Mouse (Mus musculus): ENCODE results near the gene Acss2.
"Not testable (repeated sequence)": the region's sequence is repeated elsewhere in the genome, so short reads cannot be mapped to it uniquely, and the experiment has no call there.

Acss2 gene

DNA sequence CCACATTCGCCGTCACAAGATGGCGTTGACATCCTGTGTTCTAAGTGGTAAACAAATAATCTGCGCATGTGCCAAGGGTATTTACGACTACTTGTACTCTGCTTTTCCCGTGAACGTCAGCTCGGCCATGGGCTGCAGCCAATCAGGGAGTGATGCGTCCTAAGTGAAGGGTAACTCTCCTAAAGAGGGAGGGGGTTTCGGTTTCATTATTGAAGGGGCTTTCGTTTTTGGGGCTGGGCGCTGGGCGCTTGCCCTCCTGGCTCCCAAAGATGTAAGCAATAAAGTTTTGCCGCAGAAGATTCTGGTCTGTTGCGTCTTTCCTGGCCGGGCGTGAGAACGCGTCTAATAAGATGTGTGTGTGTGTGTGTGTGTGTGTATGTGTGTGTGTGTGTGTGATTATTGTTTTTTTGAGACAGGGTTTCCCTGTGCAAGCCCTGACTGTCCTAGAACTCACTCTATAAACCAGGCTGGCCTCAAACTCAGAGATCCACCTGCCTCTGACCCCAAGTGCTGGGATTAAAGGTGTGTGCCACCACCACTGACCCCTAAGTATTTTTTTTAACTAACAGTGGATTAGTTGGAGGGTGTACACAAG lies 20.8 kb downstream of the Acss2 start:
- not testable (repeated sequence) for DNase-seq (ENCODE audit: low spot score)

DNA sequence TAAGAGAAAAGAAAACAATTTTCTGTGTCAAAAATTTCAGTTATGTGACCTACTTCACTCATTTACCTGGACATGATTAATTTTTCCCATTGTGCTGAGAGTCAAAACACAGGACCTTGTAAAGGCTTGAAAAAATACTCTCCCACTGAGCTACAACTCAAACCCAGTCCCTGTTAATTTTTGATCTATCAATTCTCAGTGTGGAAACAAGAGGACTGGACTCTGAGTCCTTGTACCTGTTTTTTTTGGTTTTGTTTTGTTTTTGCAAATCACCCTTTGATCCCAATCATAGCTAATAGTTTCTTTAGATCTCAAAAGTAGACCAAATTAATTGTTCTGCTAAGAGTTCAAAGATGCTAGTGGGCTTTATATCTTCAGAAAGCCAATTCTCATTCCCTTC lies 21.9 kb downstream of the Acss2 start:
- DNase-seq (ENCODE audit: low spot score) = no peak

DNA sequence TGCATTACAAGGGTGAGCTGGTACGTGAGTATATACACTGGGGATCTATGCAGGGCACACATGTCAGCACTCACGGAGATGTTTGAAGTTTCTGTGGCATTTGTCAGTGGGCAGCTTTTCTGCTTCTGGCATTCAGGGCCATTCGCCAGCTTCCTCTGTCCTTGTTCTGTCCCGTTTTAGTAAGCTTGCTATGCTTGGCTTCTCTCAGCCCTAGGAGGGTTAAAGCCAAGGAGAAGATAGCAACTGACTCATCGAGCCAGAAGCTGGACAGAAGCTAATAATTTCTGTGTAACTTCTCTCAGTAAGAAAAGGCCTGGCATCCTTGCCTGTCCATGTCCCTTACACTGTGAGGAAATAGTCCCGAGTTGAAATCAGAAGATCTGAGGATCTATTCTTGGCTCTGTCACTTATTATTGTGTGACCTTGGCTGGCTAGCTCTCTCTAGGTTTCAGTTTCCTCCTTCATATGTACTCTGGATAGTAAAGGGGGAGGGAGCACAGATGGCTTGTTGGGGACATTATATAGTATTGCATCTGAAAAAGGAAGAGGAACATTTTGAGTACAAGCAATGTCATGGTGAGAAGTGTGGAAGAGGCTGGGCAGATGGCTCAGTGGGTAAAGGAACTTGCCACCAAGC lies 23.2 kb downstream of the Acss2 start:
- no peak for DNase-seq (ENCODE audit: low spot score)

DNA sequence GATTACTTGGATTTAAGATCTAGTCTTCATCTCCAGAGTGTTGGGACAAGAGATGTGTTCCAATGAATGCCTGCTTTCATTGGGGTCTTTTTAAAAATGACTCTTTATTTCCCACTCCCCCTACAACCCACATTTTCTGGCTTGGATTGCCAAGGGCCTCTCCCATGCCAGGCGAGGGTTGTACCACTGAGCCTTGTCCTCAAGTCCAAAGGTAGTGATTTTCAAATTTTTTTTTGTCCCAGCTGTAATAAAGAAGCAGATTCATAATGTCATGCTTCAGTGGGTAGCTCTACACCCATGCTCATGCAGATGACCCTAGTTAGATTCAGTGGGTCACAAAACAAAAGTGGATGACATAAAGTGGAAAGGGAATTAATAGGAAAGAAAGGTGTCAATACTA lies 29.2 kb downstream of the Acss2 start:
- no peak for DNase-seq (ENCODE audit: low spot score)

DNA sequence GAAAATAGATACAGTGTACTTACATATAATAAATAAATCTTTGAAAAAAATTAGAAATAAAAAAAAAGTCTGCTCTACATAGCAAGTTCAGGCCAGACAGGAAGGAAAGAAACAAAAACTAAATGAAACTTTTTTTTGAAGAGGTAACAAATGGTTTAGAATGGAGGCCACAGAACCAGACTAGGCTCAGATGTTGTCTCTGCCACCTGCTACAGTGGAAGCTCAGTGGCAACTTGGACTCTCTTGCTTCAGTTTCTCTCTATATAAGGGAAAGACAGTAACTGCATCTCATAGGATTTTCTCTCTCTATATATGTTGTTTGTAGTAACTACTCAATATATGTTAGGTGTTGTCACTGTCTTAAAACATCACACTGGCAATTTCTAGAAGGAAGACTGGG lies 34.6 kb downstream of the Acss2 start:
- no peak for DNase-seq (ENCODE audit: low spot score)

DNA sequence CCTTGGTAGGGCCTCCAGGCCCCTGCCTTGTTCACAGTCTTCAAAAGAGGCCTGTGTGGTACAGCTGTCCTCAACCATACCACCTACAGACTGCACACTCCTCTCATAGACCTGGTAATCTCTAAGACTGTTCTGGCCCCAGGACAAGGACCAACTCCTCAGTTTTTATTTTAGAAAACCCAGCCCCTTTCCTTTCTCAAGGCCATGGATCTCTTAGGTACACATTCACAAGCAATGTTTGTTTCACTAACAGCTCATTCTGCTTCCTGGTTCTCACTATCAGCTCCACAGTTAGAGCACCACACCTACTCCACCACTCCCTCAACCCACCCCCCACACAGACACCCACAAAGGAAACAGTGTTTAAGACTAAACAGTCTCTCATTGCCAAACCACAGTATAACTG lies 35.2 kb downstream of the Acss2 start:
- no peak for DNase-seq (ENCODE audit: low spot score)

DNA sequence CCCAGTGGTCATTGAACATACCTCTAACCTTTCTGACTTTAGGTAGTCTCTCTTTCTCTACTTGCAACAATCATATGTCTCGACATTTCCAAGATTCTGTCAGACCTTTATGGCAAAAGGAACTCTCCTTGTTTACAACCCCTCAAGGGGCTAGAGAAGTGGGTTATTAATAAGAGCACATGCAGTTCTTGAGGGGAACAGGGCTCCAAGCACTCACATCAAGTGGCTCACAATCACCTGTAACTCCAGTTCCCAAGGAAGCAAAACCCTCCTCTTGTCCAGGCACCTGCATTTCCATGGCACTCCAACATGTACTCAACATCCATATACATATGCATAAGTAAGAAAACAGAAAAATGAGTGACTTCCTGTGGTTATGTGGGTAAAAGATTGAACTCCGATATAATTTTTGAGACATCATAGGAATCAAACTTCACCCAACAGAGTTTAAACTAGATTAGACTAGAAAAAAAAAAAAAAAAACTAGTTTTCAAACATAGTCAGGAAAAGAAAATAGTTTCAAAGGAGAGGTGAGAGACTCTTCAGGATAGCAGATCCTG lies 36.8 kb downstream of the Acss2 start:
- DNase-seq (ENCODE audit: low spot score) = no peak

DNA sequence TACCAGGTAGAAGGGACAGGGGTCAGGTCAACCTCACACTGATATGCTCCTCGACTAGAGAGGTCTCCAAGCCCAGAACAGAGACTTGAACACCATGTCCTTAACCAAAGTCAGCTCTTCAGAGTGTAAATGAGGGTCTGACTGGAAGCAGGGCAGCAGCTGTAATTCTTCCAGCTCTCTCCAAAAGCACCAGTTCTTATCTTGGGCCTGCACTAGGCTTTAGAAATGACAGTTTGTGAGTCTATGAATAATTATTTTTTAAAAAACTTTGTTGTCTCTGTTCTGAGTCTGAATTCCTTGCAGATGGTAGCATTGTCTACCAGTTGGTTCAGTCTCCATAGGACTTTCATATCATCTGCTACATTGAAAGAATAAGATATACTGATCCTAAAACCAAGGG lies 44.5 kb downstream of the Acss2 start:
- no peak for DNase-seq (ENCODE audit: low spot score)

DNA sequence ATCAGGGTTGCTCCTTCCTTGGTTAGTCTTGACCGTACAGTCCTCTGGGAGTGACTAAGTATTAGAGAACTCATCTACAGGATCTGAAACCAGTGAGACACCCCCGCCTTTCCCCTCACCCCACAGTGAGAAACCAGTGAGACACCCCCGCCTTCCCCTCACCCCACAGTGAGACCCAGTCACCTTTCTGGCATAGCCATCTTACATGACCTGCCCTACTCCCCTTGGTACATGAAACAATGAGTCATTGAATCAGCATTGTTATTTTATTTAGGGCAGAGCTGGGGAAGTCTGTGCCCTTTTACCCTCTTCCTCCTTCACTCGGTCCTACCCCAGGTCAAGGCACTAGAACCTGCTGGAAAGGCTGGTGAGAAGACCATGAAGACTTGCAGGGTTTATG lies 45.2 kb downstream of the Acss2 start:
- DNase-seq (ENCODE audit: low spot score) = no peak

DNA sequence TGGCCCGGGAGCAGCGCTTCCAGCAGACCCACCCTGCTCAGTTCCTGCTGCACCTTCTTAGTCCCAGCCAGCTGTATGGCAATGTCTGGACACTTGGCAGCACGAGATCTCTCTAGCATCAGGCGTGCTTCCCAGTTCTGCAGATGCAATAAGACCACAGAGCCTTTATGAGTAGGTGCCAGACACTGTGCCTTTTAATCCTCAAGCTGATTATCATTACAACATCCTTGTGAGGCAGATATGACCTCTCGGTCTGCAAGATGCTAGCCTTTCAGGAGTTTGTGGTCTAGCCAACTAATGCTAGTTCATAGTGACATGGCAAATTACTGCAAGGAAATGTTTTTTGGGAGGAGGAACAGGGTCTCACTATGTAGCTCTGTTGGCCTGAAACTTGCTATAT lies 50.0 kb downstream of the Acss2 start:
- no peak for DNase-seq (ENCODE audit: low spot score)

DNA sequence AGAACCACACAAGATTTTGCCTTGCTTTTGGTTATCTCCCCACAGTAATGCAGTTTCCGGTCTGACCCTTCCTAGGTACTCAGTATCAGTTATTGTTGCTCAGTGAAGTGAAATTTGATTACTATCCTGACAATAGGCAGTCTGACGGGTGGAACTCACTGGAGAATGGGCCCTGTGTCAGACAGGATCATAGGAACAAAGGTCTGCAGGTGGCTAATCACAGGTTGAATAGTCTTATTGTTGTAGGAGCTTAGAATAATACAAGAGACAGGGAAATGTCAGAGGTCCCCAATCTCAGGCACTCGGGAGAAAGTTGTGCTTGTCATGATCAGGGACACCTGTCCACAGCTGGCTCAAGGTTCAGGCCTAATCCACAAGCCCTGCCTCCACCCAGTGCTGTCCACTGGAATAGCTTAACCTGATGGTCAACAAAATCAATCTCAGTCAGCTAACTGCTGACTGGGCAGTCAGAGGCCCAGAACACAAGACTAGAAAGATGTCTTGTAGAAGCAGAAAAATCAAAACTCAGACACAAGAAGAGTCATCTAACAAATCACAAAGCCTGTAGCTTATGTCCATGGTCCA lies 51.6 kb downstream of the Acss2 start:
- no peak for DNase-seq (ENCODE audit: low spot score)

DNA sequence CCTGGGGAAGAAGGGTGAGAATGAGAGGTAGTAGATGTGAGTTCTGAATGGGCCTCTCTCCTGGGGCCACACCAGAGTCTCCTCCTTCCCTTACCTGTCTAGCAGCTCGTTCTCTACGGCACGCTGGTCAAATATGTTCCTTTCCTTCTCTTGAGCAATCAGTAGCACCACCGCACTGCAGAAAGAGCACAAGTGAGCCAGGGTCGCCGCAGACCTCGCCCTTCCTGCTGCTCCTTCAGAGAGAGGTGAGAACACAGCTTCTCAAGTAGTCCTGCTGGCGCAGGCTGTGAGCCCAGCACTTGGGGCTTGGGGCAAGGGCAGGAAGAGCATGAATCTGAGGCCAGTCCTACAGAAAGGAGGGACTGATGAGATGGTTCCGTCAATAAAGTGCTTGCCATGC lies 55.3 kb downstream of the Acss2 start:
- no peak for DNase-seq (ENCODE audit: low spot score)

DNA sequence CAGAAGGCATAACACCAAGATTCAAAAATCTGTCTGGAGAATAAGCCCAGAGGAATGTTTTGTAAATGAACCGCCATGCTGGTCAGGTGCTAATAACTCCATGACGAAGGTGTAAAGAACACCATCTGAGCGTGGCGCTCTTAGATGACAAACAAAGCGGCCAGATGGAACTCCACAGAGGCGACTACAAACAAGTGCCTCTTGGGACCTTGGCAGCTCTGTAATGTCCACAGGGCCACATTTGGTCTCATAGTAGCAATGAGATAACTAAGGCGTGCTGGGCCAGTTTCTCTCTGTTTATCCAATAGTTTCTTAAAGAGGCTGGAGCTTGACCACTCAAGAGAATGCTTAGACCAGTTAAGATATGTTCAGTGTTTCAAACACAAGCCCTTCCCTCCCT lies 56.2 kb downstream of the Acss2 start:
- no peak for DNase-seq (ENCODE audit: low spot score)

DNA sequence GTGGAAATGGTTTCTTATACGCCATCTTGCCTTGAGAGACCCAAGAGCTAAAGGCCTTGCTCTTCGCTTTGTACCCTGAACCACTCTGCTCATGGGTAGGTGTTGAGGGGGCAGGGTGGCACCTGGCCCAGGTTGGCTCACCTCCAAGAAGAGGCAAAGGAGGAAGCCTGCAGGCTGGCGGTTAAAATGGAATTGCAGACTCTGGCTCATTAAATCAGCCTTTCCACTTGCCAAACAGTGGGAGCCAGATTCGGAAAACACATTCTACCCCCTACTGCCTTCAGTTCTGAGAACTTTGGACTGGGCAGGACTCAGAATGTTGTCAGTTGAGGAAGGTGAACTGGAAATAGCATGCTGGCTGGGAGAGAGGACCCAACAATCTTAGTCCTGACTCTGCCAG lies 57.0 kb downstream of the Acss2 start:
- no peak for DNase-seq (ENCODE audit: low spot score)

DNA sequence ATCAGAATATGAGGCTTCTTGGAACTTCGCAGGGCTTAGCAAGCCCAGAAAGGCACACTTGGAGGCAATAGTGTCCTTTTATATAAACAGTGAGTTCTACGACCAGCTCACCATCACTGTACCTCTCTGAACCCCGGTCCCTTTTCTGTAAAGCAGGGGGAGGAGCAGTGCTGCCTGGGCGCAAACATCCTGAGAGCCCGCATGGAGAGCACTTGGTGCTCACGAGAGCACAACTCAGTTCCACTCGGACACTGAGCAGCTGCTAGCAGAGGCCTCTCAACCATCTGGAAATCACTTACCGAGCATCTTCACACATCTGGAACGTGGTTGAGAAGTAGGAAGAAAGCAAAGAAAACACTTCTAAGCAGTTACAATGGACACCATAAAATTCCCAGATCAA lies 58.9 kb downstream of the Acss2 start:
- no peak for DNase-seq (ENCODE audit: low spot score)

DNA sequence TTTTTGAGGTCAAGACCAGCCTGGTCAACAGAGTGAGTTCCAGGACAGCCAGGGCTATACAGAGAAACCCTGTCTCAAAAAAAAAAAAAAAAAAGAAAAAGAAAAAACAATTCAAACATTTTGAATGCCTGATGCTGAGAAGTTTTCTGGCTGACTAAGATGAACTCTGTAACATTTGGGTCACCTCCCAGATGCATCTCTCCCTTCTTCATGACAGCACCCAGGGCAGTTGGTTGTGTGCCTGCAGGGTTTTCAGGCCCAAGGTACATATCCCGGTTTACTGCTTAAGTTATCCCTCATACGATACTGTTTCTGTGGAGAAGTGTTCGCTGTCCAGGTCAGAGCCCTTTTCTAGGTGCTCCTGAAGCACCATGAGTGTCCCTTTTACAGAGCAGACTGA lies 62.6 kb downstream of the Acss2 start:
- DNase-seq (ENCODE audit: low spot score) = no peak

DNA sequence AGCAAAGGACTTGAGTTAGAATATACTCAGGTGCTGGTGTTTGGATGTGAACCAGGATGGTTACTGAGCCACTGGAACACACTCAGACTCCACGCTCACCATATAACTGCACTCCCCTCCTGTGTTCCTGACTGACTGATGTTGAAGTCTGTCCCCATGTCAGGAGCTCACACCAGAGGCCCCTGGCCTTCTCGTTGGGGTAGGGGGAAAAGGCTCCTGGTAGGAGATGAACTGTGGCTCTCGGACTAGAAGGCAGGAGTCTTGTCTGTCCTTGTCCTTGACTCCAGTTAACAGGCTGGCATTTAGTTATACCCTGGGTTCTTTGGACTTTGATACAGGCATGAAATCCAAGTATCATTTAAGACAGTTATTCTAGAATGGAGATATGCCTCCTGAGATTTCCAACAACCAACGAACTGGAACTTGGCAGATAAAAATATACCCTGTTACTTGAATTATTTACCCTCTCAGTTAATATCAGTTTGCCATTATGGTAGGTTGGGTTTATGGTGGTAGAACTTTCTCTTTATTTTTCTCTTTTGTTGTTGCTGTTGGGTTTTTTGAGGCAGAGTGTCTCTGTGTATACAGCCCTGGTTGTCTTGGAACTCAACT lies 64.7 kb downstream of the Acss2 start:
- DNase-seq (ENCODE audit: low spot score) = no peak

DNA sequence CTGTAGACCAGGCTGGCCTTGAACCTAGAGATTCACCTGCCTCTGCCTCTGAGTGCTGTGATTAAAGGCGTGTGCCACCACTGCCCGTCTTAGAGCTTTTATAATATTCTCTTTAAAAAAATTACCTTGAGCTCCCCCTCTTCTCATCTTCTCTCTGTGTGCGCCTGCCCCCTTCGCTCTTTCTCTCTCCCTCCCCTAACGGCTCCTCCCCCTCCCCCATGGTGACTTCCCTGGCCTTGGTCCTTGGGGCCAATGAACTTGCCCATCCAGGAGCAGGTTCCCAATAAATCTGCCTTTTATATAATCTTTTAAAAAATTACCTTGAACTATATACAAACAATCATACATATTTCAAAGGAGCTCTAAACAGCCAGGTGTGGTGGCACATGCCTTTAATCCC lies 65.2 kb downstream of the Acss2 start:
- DNase-seq (ENCODE audit: low spot score) = no peak

DNA sequence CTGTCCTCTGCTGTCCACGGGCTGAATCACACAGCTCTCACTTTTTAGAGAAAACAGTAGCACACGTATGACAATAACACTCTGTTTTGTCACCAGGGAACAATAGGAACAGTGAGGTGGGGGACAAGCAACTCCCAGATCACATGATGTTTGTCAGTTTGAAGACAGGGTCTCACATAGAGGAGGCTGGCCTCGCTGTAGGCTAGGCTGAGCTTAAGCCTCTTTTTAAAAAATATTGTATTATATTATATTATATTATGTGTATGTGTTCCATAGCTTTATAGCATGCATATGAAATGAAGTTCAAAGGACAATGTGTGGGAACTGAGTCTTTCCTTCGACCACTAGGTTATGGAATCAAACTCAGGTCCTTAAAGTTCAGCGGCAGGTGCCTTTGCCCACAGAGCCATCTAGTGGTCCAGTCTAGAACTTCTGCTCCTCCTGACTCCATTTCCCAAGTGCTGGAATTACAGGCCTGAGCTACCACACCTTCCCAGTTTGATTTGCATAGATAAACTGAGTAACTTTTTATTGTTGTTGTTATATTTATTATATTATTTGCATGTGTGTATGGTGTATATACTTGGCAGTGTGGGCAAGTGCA lies 66.3 kb downstream of the Acss2 start:
- DNase-seq (ENCODE audit: low spot score) = peak; percentile 77

DNA sequence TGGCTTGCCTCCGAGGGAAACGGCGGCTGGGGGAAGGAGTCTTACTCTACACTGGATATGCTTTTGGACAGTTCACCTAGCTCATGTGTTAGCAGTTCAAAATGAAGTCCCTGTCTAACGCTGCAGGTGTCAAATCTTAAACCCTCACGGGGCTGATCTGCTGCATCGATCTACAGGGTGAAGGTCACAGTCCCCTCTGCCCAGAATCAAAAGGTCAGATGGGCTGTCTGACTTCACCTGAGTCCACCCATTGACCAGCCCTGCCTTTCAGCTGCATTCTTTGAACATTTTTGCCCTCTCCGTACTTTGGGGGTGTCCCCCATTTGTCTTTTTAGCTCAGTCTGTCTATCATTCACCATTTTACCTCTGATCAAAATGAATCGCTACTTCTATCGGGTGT lies 67.3 kb downstream of the Acss2 start:
- DNase-seq (ENCODE audit: low spot score) = no peak

DNA sequence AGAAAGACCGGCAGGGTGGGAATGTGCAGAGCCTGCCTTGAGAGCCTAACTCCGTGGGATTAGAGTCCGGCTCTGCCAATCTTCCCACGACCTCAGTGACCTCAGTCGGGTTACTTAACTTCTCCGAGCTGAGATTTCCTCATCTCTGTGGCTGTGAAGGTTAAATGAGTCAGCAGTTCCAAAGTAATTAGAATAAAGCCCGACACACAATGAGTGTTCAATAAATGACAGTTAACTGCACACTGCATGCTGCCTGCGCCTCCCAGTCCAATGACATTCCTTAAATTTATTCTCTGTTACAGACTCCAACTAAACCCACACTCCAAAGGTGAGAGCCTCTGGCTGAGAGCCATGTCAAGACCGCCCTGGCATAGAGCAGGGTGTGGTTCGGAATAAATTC lies 67.7 kb downstream of the Acss2 start:
- no peak for DNase-seq (ENCODE audit: low spot score)

DNA sequence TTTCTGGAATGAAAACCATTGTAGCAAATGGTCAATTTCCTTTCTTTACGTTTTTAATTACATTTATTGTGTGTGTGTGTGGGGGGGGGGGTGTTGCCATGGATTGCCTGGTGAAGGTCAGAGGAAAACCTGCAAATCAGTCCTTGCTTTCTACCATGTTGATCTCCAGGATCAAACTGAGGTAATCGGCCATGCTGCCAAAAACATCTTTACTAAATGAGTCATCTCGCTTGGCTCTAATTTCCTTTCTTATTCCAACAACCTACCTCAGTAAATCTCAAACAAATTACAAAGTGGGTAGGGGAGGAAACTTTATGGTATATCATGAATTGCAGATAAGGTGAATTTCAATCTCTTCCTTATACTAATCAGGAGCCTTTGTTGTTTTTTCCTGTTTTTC lies 70.4 kb downstream of the Acss2 start:
- DNase-seq (ENCODE audit: low spot score) = no peak

DNA sequence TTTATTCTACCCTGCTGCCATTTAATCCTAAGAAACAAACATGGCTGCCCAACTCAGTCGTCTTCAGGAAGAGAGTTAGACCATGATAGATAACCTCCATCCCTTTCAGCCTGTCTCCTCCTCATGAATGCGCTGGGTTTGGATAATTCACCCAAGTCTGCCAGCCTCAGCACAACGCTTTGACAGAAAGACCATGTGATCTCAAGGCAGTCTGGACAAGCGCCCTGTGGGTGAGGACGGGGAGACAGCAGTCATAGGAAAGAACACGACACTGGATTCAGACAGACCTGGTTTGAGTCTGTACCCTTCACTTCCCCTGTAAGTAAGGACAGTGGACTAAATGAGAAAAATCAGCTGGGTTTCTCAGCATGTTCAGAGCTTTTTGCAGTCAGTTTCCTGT lies 71.8 kb downstream of the Acss2 start:
- DNase-seq (ENCODE audit: low spot score) = no peak
